Mouse (Mus musculus) layer of hippocampus, adult 11-12 months (tissue): Measurements from ENCODE around the gene Endog.
A peak's percentile ranks its signal among the peaks of the same experiment; 100 is the strongest.
"Not testable (repeated sequence)": the region's sequence is repeated elsewhere in the genome, so short reads cannot be mapped to it uniquely, and the experiment has no call there.

ENCODE experiments used
- DNase-seq: peaks from one replicate; pipeline ENCODE4 v3.0.0; 2022; ENCODE audit warnings: low spot score

Endog gene

GRCm38 (mm10) chr2:30171371-30171996 is at the start of gene Endog:
Gene Endog (plus strand): TSS chr2:30171493.
- DNase-seq, result peak; percentile 90

GRCm38 (mm10) chr2:30122766-30123165 is 48.5 kb upstream of the Endog start:
- peak; percentile 54 for DNase-seq

- DNase-seq, result peak; percentile 38
These were observed 47.4 kb upstream of the Endog start for GRCm38 (mm10) chr2:30123729-30124471.

GRCm38 (mm10) chr2:30124472-30125274 is 46.6 kb upstream of the Endog start, which contains the start of gene Zer1:
Gene Zer1 (minus strand): TSS chr2:30124585.
- peak; percentile 96 for DNase-seq

- DNase-seq, result peak; percentile 60
These were observed 42.5 kb upstream of the Endog start for GRCm38 (mm10) chr2:30128789-30129188.

GRCm38 (mm10) chr2:30130156-30130555 is 41.1 kb upstream of the Endog start:
- DNase-seq, result no peak

- DNase-seq, result not testable (repeated sequence)
These were observed 40.1 kb upstream of the Endog start for GRCm38 (mm10) chr2:30131240-30131639.

- DNase-seq, result no peak
These were observed 38.3 kb upstream of the Endog start for GRCm38 (mm10) chr2:30132801-30133612.

GRCm38 (mm10) chr2:30133613-30134377 is 37.5 kb upstream of the Endog start, which contains the start of gene Tbc1d13:
Gene Tbc1d13 (plus strand): TSS chr2:30133746.
- DNase-seq, result peak; percentile 98

GRCm38 (mm10) chr2:30134378-30134711 is 36.9 kb upstream of the Endog start:
- DNase-seq, result no peak

- no peak for DNase-seq
These were observed 36.2 kb upstream of the Endog start for GRCm38 (mm10) chr2:30134928-30135620.

GRCm38 (mm10) chr2:30136458-30136857 is 34.8 kb upstream of the Endog start:
- DNase-seq, result no peak

- not testable (repeated sequence) for DNase-seq
These were observed 31.3 kb upstream of the Endog start for GRCm38 (mm10) chr2:30140021-30140420.

- no peak for DNase-seq
These were observed 26.9 kb upstream of the Endog start for GRCm38 (mm10) chr2:30144436-30144835.

GRCm38 (mm10) chr2:30147466-30147865 is 23.8 kb upstream of the Endog start:
- no peak for DNase-seq

- DNase-seq, result no peak
These were observed 19.5 kb upstream of the Endog start for GRCm38 (mm10) chr2:30151840-30152239.

- DNase-seq, result no peak
These were observed 18.7 kb upstream of the Endog start for GRCm38 (mm10) chr2:30152616-30153015.

- not testable (repeated sequence) for DNase-seq
These were observed 11.4 kb upstream of the Endog start for GRCm38 (mm10) chr2:30159871-30160270.

- no peak for DNase-seq
These were observed 9.5 kb upstream of the Endog start for GRCm38 (mm10) chr2:30161809-30162208.

- DNase-seq, result no peak
These were observed 6.9 kb upstream of the Endog start for GRCm38 (mm10) chr2:30164340-30164932.
